Mouse (Mus musculus) embryonic facial prominence, embryonic 11.5 days (tissue): ENCODE measurements around the gene Mllt6. TPM values are rescaled to one million over a fixed set of nuclear protein-coding genes. Genes with fewer than 3 reads are reported as not detected.
A peak's percentile ranks its signal among the peaks of the same experiment; 100 is the strongest.
"Not testable (repeated sequence)": the region's sequence is repeated elsewhere in the genome, so short reads cannot be mapped to it uniquely, and the experiment has no call there.

Experiments
- ATAC-seq: fragments of 200-750 bp; cut with Nextera tagmentation; replicated peaks from 2 replicates; pipeline ENCODE4 v1.8.0; 2017; ENCODE audit warnings: low read depth; ENCODE audit not compliant: insufficient number of reproducible peaks, low FRiP score, low TSS enrichment
- DNase-seq: peaks from one replicate; pipeline ENCODE4 v3.0.0-alpha.2; 2015; ENCODE audit warnings: low spot score
- H3K27ac ChIP-seq: fragments of 300-500 bp; sonication (generic); replicated peaks from 2 replicates; pipeline ENCODE4 v1.5.1; 2014; ENCODE audit warnings: mild to moderate bottlenecking, low read depth, low read length, control low read depth
- H3K27me3 ChIP-seq: fragments of 300-500 bp; sonication (generic); 2 replicates; pipeline ENCODE4 v1.6.1; 2014; ENCODE audit warnings: mild to moderate bottlenecking, low read length, moderate library complexity, mixed read lengths; ENCODE audit not compliant: control insufficient read depth, insufficient read depth
- H3K36me3 ChIP-seq: fragments of 300-500 bp; sonication (generic); replicated peaks from 2 replicates; pipeline ENCODE4 v1.6.1; 2014; ENCODE audit warnings: low read depth, mild to moderate bottlenecking, low read length, moderate library complexity, mixed read lengths; ENCODE audit not compliant: control insufficient read depth, insufficient read depth
- H3K4me1 ChIP-seq: fragments of 300-500 bp; sonication (generic); 2 replicates; pipeline ENCODE4 v1.6.1; 2014; ENCODE audit warnings: low read length, mixed read lengths; ENCODE audit not compliant: control insufficient read depth, insufficient read depth
- H3K4me2 ChIP-seq: fragments of 300-500 bp; sonication (generic); 2 replicates; pipeline ENCODE4 v1.6.1; 2014; ENCODE audit warnings: low read depth, mild to moderate bottlenecking, control low read depth, low read length, moderate library complexity
- H3K4me3 ChIP-seq: fragments of 300-500 bp; sonication (generic); 2 replicates; pipeline ENCODE4 v1.5.1; 2014; ENCODE audit warnings: low read depth, low read length, control low read depth
- H3K9ac ChIP-seq: fragments of 300-500 bp; sonication (generic); replicated peaks from 2 replicates; pipeline ENCODE4 v1.6.1; 2014; ENCODE audit warnings: mild to moderate bottlenecking, control low read depth, low read length
- H3K9me3 ChIP-seq: fragments of 300-500 bp; sonication (generic); replicated peaks from 2 replicates; pipeline ENCODE4 v1.6.1; 2016; ENCODE audit warnings: mild to moderate bottlenecking, low read length, inconsistent platforms, mixed read lengths; ENCODE audit not compliant: control insufficient read depth
- WGBS: fragments of 180-500 bp; shearing (Covaris S2); extraction: QIAGEN DNeasy Blood & Tissue Kit; methylation state at CpG from one replicate; pipeline ENCODE4 v1.1.7; 2014; 5-methylcytosine and 5-hydroxymethylcytosine counted together
- polyA plus RNA-seq: library from polyadenylated mRNA; unstranded; fragments of >200 nt; fragmentation: Nextera tagmentation; extraction: Ambion mirVana; gene quantifications from 2 replicates; pipeline ENCODE4 v1.2.1, GENCODE M21; 2014

Gene Mllt6
- polyA plus RNA-seq, 1 experiment from 2014 or later: 3.7 TPM

DNA sequence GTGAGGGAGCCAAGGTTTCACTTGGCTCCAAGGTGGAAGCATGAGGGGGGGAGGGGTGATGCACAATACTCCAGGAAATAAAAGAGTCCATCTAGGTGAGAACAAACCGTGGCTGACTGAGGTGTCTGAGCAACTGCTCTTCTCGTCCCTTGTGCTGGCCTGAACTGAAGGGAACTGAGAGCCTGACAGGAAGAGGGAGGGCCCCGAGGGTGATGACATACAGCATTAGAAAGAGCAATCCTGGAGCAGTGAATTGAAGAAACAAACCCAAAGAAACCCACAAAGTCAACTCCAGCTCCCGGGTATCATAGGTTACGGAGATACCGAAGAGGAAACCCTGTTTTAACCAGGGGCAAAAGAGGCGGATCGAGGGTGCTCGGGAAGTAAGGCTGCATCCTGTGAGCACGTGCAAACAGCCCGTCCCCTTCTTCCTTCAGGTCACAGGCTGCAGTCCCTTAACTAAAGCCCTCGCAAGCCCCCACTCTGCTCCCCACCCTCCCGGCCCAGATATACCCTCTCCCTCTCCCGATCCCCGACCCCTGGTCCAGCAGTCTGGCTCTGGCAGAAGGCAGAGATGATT lies 55.2 kb downstream of the Mllt6 start:
- H3K27ac ChIP-seq: no peak overlapping the region
- ATAC-seq: no peak
- no peaks in the 10 kb centered on the region for H3K27me3 ChIP-seq
- H3K4me1 ChIP-seq: no peaks in the 10 kb centered on the region
- H3K36me3 ChIP-seq: peaks cover 18% of the 10 kb centered on the region
- H3K4me2 ChIP-seq: no peak overlapping the region
- no peaks in the 10 kb centered on the region; the same call in 1 of the 2 replicates for H3K9me3 ChIP-seq
- 77% methylated on average over 15 of the region's 15 CpGs for WGBS
- H3K4me3 ChIP-seq: no peak overlapping the region
- H3K9ac ChIP-seq: no peak overlapping the region
- DNase-seq: no peak

DNA sequence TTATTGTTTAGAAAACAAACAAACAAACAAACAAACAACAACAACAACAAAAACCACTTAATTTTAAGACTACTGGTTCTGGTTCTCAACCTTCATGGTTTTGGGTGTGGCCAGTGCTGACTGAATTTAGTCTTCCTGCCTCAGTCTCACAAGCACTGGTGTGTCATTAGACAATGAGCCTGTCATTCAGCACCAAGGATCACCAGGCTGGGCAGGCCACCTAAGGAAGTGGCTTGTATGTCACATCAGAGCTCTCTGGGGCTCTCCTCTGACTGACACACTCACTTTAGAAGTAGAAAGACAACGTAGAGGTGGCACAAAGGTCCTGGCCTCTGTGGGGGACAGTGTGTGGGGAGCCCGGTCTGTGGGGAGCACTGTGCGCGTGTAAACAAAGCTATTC lies 55.8 kb downstream of the Mllt6 start:
- Histone ChIP-seq H3K27me3 (no peaks in the 10 kb centered on the region), H3K36me3 (peaks cover 18% of the 10 kb centered on the region), H3K27ac (no peak overlapping the region), H3K9me3 (no peaks in the 10 kb centered on the region; the same call in 1 of the 2 replicates), H3K9ac (no peak overlapping the region), H3K4me1 (no peaks in the 10 kb centered on the region), H3K4me3 (no peak overlapping the region), H3K4me2 (no peak overlapping the region)
- DNase-seq (no peak), ATAC-seq (no peak)
- WGBS: 86% methylated on average over 4 of the region's 4 CpGs

DNA sequence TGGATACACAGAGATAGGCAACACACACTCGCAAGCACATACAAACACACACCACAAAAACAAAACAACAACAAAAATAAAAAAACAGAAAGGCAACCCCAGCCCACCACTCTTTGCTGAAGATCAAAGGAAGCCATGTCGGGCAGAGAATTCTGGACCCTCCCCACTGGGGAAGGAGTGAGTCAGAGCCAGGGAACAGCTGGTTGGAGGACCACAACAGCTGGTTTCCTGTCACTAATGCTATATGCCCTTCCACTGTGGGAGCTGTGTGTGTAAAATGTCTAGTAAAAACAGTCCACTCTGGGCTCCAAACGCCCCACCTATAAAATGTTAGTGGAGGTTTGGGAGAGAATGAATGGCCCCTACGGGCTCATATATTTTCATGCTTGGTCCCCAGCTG lies 58.1 kb downstream of the Mllt6 start:
- H3K36me3 ChIP-seq: peaks cover 18% of the 10 kb centered on the region
- DNase-seq: no peak
- WGBS: 96% methylated on average over 4 of the region's 4 CpGs

DNA sequence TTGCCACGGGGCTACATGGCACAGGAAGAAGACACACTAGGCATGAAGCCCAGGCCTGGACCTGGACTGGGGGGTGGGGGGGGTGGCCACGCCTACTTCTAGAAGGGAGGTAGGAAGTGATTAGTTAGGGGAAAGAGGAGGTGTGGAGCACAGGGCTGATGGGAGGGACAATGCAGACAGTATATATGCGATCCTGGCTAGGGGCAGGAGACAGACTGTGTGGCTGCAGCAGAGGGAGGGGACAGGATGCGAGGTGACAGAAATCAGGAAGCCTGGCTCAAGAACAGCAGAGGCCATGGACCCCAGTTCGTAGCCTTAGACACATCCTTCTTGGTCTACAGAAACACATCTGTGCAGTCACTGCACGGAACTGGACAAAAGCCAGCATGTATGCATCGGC lies 60.5 kb downstream of the Mllt6 start:
- peaks cover 22% of the 10 kb centered on the region for H3K36me3 ChIP-seq
- WGBS: 80% methylated on average over 7 of the region's 7 CpGs
- no peaks in the 10 kb centered on the region; the same call in 1 of the 2 replicates for H3K9me3 ChIP-seq
- H3K4me2 ChIP-seq: no peak overlapping the region
- H3K27me3 ChIP-seq: no peaks in the 10 kb centered on the region
- DNase-seq: no peak
- no peak for ATAC-seq
- H3K9ac ChIP-seq: no peak overlapping the region
- H3K27ac ChIP-seq: no peak overlapping the region
- no peaks in the 10 kb centered on the region for H3K4me1 ChIP-seq
- no peak overlapping the region for H3K4me3 ChIP-seq

More for the DNA sequence above, 58.1 kb downstream of the Mllt6 start:
- Histone ChIP-seq H3K9ac (no peak overlapping the region), H3K27ac (no peak overlapping the region), H3K4me3 (no peak overlapping the region), H3K27me3 (no peaks in the 10 kb centered on the region), H3K4me2 (no peak overlapping the region), H3K9me3 (no peaks in the 10 kb centered on the region; the same call in 1 of the 2 replicates), H3K4me1 (no peaks in the 10 kb centered on the region)
- ATAC-seq: no peak

DNA sequence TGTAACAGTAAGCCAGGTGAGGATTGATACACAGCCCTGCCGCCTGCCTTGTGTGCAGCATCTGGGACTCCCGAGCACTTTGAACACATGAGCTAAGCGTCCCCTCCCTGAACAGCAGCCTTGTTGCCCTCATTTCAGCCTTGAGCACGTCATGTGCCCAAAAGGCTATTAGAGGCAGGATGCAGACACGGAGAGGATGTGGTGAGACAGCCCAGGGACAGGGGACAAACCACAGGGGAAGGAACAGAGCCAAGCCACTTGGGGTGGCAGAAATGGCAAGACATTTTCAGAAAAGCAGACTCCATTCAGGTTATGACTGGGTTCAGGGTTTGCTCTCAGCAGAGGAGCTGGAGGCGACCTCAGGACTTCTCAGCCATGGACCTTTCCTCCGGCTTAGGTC lies 65.1 kb downstream of the Mllt6 start:
- DNase-seq: no peak
- WGBS: 65% methylated on average over 7 of the region's 7 CpGs
- H3K27me3 ChIP-seq: no peaks in the 10 kb centered on the region
- H3K4me1 ChIP-seq: no peaks in the 10 kb centered on the region
- no peaks in the 10 kb centered on the region for H3K9me3 ChIP-seq
- no peak overlapping the region for H3K27ac ChIP-seq
- no peak overlapping the region for H3K9ac ChIP-seq
- no peak for ATAC-seq
- no peak overlapping the region for H3K4me2 ChIP-seq
- peaks cover 3% of the 10 kb centered on the region; the same call in 1 of the 2 replicates for H3K36me3 ChIP-seq
- no peak overlapping the region for H3K4me3 ChIP-seq

DNA sequence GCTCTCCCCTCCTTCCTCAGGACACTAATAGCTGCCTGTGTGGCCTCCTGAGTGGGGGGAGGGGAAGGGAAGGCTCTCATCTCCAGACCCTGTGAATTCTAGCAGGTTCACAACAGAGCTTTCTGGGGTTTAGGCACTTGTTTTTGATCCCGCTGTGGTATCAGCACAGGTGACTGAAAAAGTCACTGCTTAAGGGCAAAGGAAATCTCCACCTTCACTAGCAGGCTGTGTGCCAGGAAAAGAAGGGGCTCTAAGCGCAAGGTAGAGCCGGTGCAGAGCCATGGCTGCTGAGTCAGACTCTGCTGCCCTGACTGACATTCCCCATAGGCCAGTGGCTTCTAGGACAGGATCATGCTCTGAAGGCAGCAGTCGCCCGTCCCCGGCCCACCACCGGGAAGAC lies 65.5 kb downstream of the Mllt6 start:
- Histone ChIP-seq H3K9me3 (no peaks in the 10 kb centered on the region), H3K4me1 (peaks cover under 1% of the 10 kb centered on the region; the same call in 1 of the 2 replicates), H3K27ac (no peak overlapping the region), H3K27me3 (no peaks in the 10 kb centered on the region), H3K36me3 (peaks cover 3% of the 10 kb centered on the region; the same call in 1 of the 2 replicates), H3K4me3 (no peak overlapping the region), H3K9ac (no peak overlapping the region), H3K4me2 (no peak overlapping the region)
- ATAC-seq (no peak), DNase-seq (no peak)
- WGBS: 72% methylated on average over 7 of the region's 7 CpGs

DNA sequence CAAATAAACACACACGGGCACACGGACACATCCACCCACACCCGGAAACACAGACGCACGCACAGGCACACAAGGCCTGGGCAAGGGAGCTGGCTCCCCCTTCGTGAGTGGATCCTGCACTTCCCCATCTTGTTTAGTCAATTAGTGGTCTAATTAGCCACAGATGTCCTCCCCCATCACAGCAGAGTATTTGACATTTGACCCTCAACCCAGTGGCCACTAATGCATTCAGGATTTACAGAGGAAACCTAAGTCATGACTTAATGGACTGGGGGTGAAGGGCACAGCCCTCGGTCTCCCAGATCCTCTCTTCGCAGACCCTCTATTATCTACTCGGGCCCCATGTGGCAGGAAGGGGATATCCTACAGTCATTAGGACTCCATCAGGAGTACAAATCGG lies 70.5 kb downstream of the Mllt6 start:
- Histone ChIP-seq H3K36me3 (no peaks in the 10 kb centered on the region), H3K27me3 (no peaks in the 10 kb centered on the region), H3K27ac (no peak overlapping the region; the same call in 1 of the 2 replicates), H3K9me3 (no peaks in the 10 kb centered on the region), H3K4me1 (peaks cover 7% of the 10 kb centered on the region), H3K4me3 (no peak overlapping the region), H3K4me2 (0 out of 2 replicates have a peak overlapping the region, but pooled peaks have one; percentile 14), H3K9ac (peak overlapping the region; percentile 30; the same call in 1 of the 2 replicates)
- ATAC-seq (peak; percentile 66), DNase-seq (peak; percentile 71)
- 15% methylated on average over 10 of the region's 10 CpGs for WGBS

DNA sequence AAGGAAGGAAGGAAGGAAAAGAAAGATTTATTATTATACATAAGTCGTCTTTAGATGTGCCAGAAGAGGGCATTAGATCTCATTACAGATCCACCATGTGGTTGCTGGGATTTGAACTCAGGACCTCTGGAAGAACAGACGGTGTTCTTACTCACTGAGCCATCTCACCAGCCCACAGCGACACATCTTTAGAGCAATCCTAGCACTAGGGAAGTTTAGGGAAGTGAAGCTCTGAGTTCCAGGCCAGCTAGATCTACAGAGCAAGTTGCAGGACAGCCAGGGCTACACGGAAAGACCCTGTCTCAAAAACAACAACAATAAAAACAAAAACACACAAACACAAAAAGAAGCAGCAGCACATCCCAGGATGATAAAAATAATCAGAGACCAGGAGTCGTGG lies 71.6 kb downstream of the Mllt6 start:
- H3K4me2 ChIP-seq, H3K36me3 ChIP-seq, DNase-seq, H3K4me1 ChIP-seq, H3K9me3 ChIP-seq, H3K9ac ChIP-seq, H3K27me3 ChIP-seq, ATAC-seq, H3K4me3 ChIP-seq, H3K27ac ChIP-seq: not testable (repeated sequence)
- 82% methylated on average over 5 of the region's 5 CpGs for WGBS
